Mouse (Mus musculus): ENCODE measurements around the gene Phtf2. TPM values are rescaled to one million over a fixed set of nuclear protein-coding genes. Genes with fewer than 3 reads are reported as not detected.
A peak's percentile ranks its signal among the peaks of the same experiment; 100 is the strongest.
"Not testable (repeated sequence)": the region's sequence is repeated elsewhere in the genome, so short reads cannot be mapped to it uniquely, and the experiment has no call there.

Gene Phtf2
- polyA plus RNA-seq, 1 experiment from 2014 or later = 11.6 TPM

DNA sequence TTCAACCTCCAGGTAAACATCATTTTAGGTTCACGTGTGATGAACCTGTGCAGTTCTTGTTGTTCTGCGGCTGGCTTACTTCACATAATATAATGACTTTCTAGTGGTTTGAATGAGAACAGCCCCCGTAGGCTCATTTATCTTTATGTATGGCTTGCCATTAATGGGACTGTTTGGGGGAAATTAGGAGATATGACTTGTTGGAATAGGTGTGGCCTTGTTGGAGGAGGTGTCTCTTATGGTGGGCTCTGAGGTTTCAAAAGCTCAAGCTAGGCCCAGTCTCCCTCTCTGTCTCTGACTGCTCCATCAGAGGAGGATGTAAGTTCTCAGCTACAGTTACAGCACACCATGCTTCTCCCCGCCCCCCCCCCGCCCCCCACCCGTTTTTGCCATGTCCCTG is 71.5 kb downstream of the Phtf2 start:
- no peaks in the 10 kb centered on the region for H3K27me3 ChIP-seq (replicated peaks)
- no peak overlapping the region for H3K4me2 ChIP-seq
- H3K4me1 ChIP-seq = peaks cover 20% of the 10 kb centered on the region
- H3K9me3 ChIP-seq (replicated peaks) = no peaks in the 10 kb centered on the region
- H3K36me3 ChIP-seq = peaks cover 15% of the 10 kb centered on the region
- 62% methylated on average over 6 of the region's 6 CpGs for WGBS (ENCODE audit: insufficient replicate concordance)
- H3K9ac ChIP-seq = no peak overlapping the region
- H3K27ac ChIP-seq = no peak overlapping the region
- no peak overlapping the region for H3K4me3 ChIP-seq
- peak; percentile 40; the same call in 1 of the 2 replicates for ATAC-seq

DNA sequence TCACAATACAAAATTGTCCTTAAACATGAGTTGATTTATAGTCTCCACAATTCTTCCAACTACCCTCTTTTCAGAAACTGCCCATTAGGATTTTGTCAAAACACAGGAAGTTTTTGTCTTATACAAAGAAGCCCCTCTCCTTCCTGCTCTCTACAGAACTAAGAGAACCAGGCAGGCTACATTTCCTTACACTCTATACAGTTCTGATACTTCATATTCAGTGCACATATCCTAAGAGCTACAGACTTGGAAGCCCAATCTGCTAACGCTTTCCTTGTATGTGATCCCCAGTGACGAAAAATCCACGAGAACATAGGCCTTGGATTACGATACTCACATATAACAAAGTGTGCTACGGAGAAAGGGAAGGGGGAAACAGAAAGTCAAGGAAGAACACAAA is 86.0 kb downstream of the Phtf2 start:
- Histone ChIP-seq H3K4me1 (no peaks in the 10 kb centered on the region), H3K4me3 (no peak overlapping the region), H3K9ac (no peak overlapping the region), H3K36me3 (peaks cover 41% of the 10 kb centered on the region), H3K27me3 (replicated peaks) (no peaks in the 10 kb centered on the region), H3K27ac (no peak overlapping the region), H3K4me2 (no peak overlapping the region), H3K9me3 (replicated peaks) (no peaks in the 10 kb centered on the region)
- WGBS (ENCODE audit: insufficient replicate concordance) = 80% methylated on average over 5 of the region's 5 CpGs
- ATAC-seq = no peak

DNA sequence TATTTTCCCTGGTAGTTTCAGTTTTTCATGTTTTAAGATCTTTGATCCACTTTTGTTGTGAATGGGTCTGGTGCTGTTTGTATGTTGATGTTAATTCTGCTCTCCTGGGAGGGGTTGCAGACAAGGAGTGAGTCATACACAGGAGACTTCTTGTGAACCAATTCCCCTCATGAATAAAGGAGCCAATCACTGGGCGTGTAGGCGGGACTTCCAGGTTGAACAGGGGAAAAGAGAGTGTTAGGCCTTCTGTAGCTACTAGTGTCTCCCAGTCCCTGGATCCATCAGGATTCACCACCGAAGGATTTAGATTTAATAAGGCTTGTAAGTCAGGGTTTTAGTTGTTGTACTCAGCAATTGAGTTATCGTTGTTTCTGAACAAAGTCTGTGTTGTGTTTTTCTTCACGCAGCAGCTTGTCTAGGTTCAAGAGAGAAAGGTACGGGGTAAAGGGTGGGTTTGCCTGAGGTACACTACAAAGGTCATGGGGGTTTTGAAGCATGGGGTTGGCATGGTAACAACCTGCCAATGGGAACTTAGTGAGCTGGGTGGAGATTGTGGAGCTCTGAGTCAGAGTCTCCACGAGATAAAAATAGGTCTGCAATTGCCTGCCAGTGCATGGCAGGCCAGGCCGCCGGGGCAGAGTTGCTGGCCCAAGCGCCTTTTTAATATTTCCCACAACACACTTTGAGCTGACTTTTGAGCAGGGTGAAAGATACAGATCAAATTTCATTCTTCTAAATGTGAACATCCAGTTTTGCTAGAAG is 90.0 kb downstream of the Phtf2 start:
- ATAC-seq = peak; percentile 69
- Histone ChIP-seq H3K4me2 (no peak overlapping the region), H3K4me3 (no peak overlapping the region), H3K9ac (no peak overlapping the region), H3K4me1 (no peaks in the 10 kb centered on the region), H3K9me3 (replicated peaks) (no peaks in the 10 kb centered on the region), H3K27me3 (replicated peaks) (no peaks in the 10 kb centered on the region), H3K36me3 (peaks cover 32% of the 10 kb centered on the region), H3K27ac (no peak overlapping the region)
- 73% methylated on average over 10 of the region's 10 CpGs for whole genome bisulfite sequencing (ENCODE audit: insufficient replicate concordance)

DNA sequence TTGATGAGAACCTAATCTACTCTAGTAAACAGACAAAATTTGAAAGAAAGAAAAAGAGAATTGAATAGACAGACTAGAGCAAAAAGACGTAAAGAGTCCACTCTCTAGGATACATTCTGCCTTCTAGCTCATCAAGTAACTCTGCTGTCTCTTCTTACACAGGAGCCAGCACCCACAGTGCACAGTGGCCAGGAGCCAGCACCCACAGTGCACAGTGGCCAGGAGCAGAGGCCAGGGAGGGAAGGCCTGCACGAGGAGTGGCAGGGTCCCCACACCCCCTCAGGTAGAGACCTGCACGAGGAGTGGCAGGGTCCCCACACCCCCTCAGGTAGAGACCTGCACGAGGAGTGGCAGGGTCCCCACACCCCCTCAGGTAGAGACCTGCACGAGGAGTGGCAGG is 95.5 kb downstream of the Phtf2 start:
- H3K27ac ChIP-seq, H3K4me2 ChIP-seq: not testable (repeated sequence)
- 80% methylated on average over 4 of the region's 5 CpGs for WGBS (ENCODE audit: insufficient replicate concordance)

DNA sequence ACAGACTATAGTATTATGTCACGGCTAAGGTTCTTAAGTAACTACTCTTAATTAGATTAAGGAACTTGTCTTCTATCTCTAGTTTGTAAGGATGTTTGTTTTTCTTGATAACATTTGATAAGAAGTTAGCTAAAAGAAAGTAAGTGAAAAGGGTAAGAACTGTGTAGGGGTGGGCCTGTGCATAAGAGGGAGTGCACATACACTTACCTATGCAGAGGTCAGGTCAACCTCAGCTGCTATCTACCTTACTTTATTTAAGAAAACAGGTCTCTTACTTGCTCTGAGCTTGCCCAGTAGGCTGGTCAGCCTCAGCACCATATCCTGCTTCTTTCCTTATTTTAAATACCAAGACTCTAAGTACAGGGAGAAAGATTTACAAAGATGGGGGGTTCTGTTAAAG is 100.8 kb downstream of the Phtf2 start:
- Histone ChIP-seq H3K27me3 (replicated peaks) (no peaks in the 10 kb centered on the region), H3K4me2 (no peak overlapping the region), H3K36me3 (peaks cover 17% of the 10 kb centered on the region), H3K9me3 (replicated peaks) (no peaks in the 10 kb centered on the region), H3K4me1 (peaks cover 20% of the 10 kb centered on the region), H3K9ac (no peak overlapping the region), H3K4me3 (no peak overlapping the region), H3K27ac (no peak overlapping the region)
- WGBS (ENCODE audit: insufficient replicate concordance) = 61% methylated on average over 1 of the region's 1 CpGs
- ATAC-seq = 0 out of 2 replicates have a peak, but pooled peaks have one; percentile 17

More for the DNA sequence above, 95.5 kb downstream of the Phtf2 start:
- H3K9me3 ChIP-seq (replicated peaks); ATAC-seq; H3K9ac ChIP-seq; H3K4me3 ChIP-seq; H3K27me3 ChIP-seq (replicated peaks); H3K4me1 ChIP-seq: not testable (repeated sequence)
- peaks cover 17% of the 10 kb centered on the region for H3K36me3 ChIP-seq

DNA sequence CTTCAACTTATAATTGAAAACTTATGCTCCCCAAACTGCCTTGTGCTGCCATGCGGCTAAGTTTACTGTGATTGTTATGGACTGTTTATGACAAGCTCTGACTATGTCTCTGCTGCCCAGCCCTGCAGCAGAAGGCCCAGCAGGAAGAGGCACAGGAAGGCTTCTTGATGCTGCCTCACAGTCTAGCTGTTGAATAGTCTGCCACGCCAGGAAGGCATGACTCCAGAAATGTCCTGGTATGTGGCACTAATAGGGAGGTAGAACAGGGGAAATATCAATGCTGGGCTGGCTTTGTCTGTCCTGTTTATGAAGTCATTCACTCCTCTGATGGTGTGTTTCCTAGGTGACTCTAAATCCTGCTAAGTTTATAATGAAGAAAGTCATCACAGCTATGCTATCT is 102.7 kb downstream of the Phtf2 start:
- Histone ChIP-seq H3K9ac (no peak overlapping the region), H3K4me1 (peaks cover 20% of the 10 kb centered on the region), H3K27ac (peak overlapping the region; percentile 40; the same call in 1 of the 2 replicates), H3K27me3 (replicated peaks) (no peaks in the 10 kb centered on the region), H3K4me3 (no peak overlapping the region), H3K9me3 (replicated peaks) (no peaks in the 10 kb centered on the region), H3K36me3 (peaks cover 13% of the 10 kb centered on the region), H3K4me2 (no peak overlapping the region)
- no peak for ATAC-seq
- 63% methylated on average over 2 of the region's 2 CpGs for WGBS (ENCODE audit: insufficient replicate concordance)

DNA sequence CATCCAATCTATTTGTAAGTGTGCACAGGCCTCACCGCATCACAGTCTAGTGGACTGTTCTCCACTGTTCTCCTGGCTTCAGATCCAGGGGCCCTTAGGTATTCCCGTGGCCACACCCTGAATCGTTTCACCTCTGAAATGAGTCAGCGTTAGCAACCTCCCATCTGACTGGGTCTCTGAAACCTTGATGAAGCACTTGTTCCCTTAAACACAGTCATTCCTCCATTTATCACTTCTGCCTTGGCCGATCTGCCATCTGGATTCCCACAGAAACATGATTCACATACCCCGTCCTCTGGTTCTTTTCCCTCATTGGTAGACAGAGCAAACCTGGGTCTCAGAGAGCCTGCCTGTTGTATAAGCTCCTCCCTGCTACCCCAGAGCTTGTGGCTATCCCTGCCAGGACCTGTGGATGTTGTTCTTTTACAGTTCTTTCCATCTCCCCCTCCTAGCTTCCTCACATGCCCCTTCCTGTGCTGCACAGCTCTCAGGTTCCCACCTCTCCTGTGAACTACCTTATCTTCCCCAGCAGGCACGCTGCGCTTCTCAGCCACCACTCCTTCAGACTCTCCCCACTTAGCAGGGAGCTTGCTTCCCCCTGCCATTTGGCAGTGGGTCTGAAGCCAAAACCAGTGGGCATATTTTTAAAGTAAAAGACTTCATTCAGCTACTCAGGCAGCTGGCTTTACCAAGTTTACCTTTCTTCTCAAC is 103.5 kb downstream of the Phtf2 start:
- Histone ChIP-seq H3K27ac (peak overlapping the region; percentile 50), H3K4me1 (peaks cover 20% of the 10 kb centered on the region), H3K9me3 (replicated peaks) (no peaks in the 10 kb centered on the region), H3K9ac (no peak overlapping the region), H3K36me3 (peaks cover 15% of the 10 kb centered on the region), H3K27me3 (replicated peaks) (no peaks in the 10 kb centered on the region), H3K4me2 (peak overlapping the region; percentile 21), H3K4me3 (no peak overlapping the region)
- ATAC-seq = peak; percentile 92
- 56% methylated on average over 8 of the region's 8 CpGs for WGBS (ENCODE audit: insufficient replicate concordance)

DNA sequence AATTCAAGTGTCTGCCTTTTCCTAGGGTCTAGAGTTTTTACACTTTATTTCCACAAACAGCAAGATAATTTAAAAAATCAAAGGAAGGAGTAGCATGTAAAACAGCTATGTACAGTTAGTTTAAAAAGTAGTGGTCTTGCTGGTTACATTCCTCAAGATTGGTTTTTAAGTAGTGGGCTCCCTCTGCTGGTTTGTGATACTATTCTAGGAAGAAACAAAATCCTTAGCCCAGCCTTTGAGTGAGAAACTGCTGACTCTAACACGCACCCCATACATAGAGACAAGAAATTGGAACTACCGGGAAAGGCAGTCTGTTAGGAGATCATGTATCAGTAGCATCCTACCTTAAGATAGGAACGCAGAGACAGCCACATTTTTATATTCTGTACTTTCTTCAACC is 108.6 kb downstream of the Phtf2 start:
- no peak overlapping the region for H3K9ac ChIP-seq
- H3K27ac ChIP-seq = no peak overlapping the region
- no peaks in the 10 kb centered on the region for H3K27me3 ChIP-seq (replicated peaks)
- H3K4me3 ChIP-seq = no peak overlapping the region
- peaks cover 4% of the 10 kb centered on the region for H3K4me1 ChIP-seq
- H3K9me3 ChIP-seq (replicated peaks) = no peaks in the 10 kb centered on the region
- 70% methylated on average over 3 of the region's 3 CpGs for WGBS (ENCODE audit: insufficient replicate concordance)
- H3K36me3 ChIP-seq = peaks cover 27% of the 10 kb centered on the region
- no peak overlapping the region for H3K4me2 ChIP-seq
- no peak for ATAC-seq

DNA sequence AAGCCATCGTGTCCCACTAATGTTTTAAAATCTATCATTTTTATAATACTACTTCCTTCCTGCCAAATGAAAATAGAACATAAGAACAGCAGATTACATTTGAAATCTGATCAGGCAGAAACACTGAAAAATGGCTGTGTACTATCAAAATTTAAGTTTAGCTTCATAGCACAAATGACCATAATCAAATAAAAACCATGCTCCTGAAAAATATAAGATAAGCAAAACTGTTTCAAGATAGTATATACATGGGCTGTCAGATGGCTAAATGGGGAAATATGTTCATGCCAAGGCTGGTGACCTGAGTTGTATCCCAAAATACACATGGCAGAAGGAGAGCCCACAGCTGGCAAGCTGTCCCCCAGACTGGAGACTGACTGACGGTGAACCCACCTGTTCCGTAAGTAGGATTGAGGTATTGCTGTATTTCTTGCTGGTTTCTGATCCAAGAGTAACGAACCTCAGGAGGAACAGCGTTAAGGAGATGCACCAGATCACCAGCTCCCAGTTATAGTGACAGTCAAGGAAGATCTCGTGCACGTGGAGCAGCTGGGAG is 116.5 kb downstream of the Phtf2 start:
- WGBS (ENCODE audit: insufficient replicate concordance) = 87% methylated on average over 7 of the region's 7 CpGs
- ATAC-seq = no peak
- Histone ChIP-seq H3K27me3 (replicated peaks) (no peaks in the 10 kb centered on the region), H3K27ac (no peak overlapping the region), H3K36me3 (peaks cover 31% of the 10 kb centered on the region), H3K4me2 (no peak overlapping the region), H3K4me1 (no peaks in the 10 kb centered on the region), H3K9me3 (replicated peaks) (no peaks in the 10 kb centered on the region), H3K4me3 (no peak overlapping the region), H3K9ac (no peak overlapping the region)

DNA sequence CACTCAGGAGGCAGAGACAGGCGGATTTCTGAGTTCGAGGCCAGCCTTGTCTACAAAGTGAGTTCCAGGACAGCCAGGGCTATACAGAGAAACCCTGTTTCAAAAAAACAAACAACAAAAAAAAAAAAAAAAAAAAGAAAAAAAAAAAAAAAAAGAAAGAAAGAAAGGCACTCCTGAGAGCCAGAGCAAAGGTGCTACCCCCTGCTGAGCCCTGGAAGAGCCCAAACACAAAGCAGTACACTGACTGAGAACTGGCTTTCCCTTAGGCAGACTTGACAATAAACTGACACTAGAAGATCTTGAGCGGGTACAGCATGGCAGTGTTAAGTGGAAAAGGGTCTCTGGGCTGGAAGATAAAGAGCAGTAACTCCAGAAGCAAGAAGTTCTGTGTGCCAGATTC is 119.5 kb downstream of the Phtf2 start:
- not testable (repeated sequence) for H3K27ac ChIP-seq; H3K4me1 ChIP-seq; H3K4me3 ChIP-seq; H3K27me3 ChIP-seq (replicated peaks); H3K9ac ChIP-seq; H3K4me2 ChIP-seq; ATAC-seq; H3K9me3 ChIP-seq (replicated peaks)
- 81% methylated on average over 3 of the region's 3 CpGs for WGBS (ENCODE audit: insufficient replicate concordance)
- peaks cover 30% of the 10 kb centered on the region for H3K36me3 ChIP-seq

DNA sequence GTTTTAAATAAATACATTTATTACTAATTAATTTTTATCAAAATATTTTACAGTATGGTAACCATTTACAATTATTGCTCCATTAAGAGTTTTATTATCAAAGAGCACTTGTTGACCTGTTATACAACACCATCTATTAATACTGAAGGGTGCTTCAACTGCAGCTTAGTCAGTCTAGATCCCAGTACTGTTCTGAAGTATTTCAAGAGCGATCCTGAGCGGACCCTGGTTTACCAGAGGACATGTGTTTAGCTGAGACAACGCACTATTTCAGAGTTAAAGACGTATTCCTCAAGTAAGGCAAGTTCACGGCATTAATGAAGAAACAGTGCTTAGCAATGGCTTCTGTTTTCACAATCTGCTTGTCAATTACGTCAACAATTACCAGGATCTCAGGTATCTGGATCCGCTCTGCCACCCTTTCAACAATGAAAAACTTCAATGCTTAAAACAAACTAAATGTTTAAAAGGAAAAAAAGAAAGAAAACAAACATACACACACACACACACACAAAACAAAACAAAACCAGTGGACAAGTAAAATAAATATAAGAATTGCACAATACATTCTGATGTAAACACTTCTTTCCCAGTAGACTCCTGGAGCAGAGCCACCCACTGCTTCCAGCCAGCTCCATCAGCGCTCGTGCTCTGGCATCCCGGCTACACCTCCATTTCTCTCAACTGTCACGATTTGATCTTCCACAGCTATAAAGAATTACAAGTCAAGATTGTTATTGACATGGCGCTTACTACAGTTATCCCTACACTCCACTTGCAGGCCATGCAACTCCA is 121.4 kb downstream of the Phtf2 start:
- no peaks in the 10 kb centered on the region for H3K27me3 ChIP-seq (replicated peaks)
- no peak overlapping the region for H3K4me3 ChIP-seq
- H3K9ac ChIP-seq = no peak overlapping the region
- H3K4me1 ChIP-seq = no peaks in the 10 kb centered on the region
- H3K4me2 ChIP-seq = no peak overlapping the region
- WGBS (ENCODE audit: insufficient replicate concordance) = 86% methylated on average over 12 of the region's 12 CpGs
- peaks cover 27% of the 10 kb centered on the region for H3K36me3 ChIP-seq
- no peak for ATAC-seq
- H3K9me3 ChIP-seq (replicated peaks) = no peaks in the 10 kb centered on the region
- H3K27ac ChIP-seq = no peak overlapping the region

DNA sequence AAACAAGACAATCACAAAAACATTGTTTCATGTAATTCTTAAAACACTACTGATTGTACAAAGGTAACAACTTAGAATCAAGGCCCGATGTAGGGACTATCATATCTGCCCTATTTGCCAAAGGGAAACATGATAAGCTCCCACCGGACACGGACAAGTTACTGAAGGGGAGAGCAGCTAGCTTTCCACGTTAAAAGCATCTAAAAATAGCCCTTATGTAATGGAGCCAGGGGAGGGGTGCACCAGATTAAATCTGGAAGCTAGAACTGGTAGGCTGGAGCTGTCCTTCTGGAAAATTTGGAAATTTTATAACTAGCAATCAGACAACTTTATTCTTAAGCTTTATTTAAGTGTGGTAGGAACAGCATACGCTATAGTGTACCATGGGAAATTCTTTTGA is 122.2 kb downstream of the Phtf2 start:
- H3K36me3 ChIP-seq = peaks cover 23% of the 10 kb centered on the region
- no peak overlapping the region for H3K4me3 ChIP-seq
- no peaks in the 10 kb centered on the region for H3K4me1 ChIP-seq
- no peak overlapping the region for H3K27ac ChIP-seq
- ATAC-seq = no peak
- no peak overlapping the region for H3K4me2 ChIP-seq
- no peaks in the 10 kb centered on the region for H3K27me3 ChIP-seq (replicated peaks)
- 64% methylated on average over 5 of the region's 5 CpGs for WGBS (ENCODE audit: insufficient replicate concordance)
- no peaks in the 10 kb centered on the region for H3K9me3 ChIP-seq (replicated peaks)
- no peak overlapping the region for H3K9ac ChIP-seq
